Mouse (Mus musculus) adrenal gland, postnatal 0 days (tissue): Measurements from ENCODE around the gene H2-Eb2. TPM values are rescaled to one million over a fixed set of nuclear protein-coding genes. Genes with fewer than 3 reads are reported as not detected.

Experiments used
- polyA plus RNA-seq: library from polyadenylated mRNA; unstranded; fragments of >200 nt; fragmentation: Nextera tagmentation; extraction: Ambion mirVana; gene quantifications from 2 replicates; pipeline ENCODE4 v1.2.1, GENCODE M21; 2015

H2-Eb2 gene
- polyA plus RNA-seq: not detected in 2 replicates

GRCm38 (mm10) chr17:34325436-34325835 lies at the start of gene H2-Eb2:
TSS of gene H2-Eb2 (plus strand) at chr17:34325665.

GRCm38 (mm10) chr17:34287648-34288047 lies 37.8 kb upstream of the H2-Eb2 start, which contains the start of gene H2-Aa:
TSS of gene H2-Aa (minus strand) at chr17:34287823.

GRCm38 (mm10) chr17:34305380-34306030 lies 20.0 kb upstream of the H2-Eb2 start, which contains the start of gene H2-Eb1:
TSS of gene H2-Eb1 (plus strand) at chr17:34305867.

GRCm38 (mm10) chr17:34354539-34354938 lies 29.1 kb downstream of the H2-Eb2 start, which contains the start of gene Btnl2:
TSS of gene Btnl2 (plus strand) at chr17:34354822.

DNA sequence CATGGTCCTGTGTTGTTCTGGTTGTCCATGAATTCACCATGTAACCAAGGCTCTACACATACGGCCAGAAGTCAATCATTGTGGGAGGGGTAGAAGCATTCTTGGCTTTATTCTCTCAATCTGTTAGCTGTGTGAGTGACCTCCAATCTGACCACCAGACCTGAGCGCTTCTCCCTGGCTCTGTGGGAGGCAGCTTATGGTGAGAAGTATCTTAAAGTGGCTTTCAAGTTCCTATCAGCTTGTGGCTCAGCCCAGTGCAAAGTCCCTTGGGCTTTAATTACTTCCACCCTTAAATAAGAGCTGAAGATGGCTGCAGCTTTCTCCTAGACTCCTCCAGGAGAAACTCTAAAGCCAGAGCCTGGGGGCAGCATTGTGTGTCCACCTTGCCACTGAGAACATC lies 51.4 kb downstream of the H2-Eb2 start, which contains the start of gene Btnl1:
TSS of gene Btnl1 (plus strand) at position 286 of the 400 bp plus-strand sequence.

Other genes with a start within 250 kb of the H2-Eb2 start
- 0.25 TPM in 1 of 2 replicates, not detected in the other for gene H2-Oa, start 233.3 kb upstream of the H2-Eb2 start, polyA plus RNA-seq
- 10.2 and 13.7 TPM in 2 replicates for gene H2-DMa, start 206.1 kb upstream of the H2-Eb2 start, polyA plus RNA-seq
- gene Brd2, start 203.0 kb upstream of the H2-Eb2 start, polyA plus RNA-seq: 69.4 and 71.0 TPM in 2 replicates
- gene H2-DMb2, start 182.4 kb upstream of the H2-Eb2 start, polyA plus RNA-seq: 0.44 and 0.97 TPM in 2 replicates
- 1.9 and 2.3 TPM in 2 replicates for gene H2-DMb1, start 172.6 kb upstream of the H2-Eb2 start, polyA plus RNA-seq
- 8.0 and 13.6 TPM in 2 replicates for gene Tap1, start 138.1 kb upstream of the H2-Eb2 start, polyA plus RNA-seq
- 16.0 and 17.9 TPM in 2 replicates for gene Psmb9, start 137.9 kb upstream of the H2-Eb2 start, polyA plus RNA-seq
- gene Psmb8, start 127.9 kb upstream of the H2-Eb2 start, polyA plus RNA-seq: 43.3 and 45.2 TPM in 2 replicates
- gene Tap2, start 122.1 kb upstream of the H2-Eb2 start, polyA plus RNA-seq: 10.7 and 23.8 TPM in 2 replicates
- 0.16 and 0.21 TPM in 2 replicates for gene H2-Ob, start 86.8 kb upstream of the H2-Eb2 start, polyA plus RNA-seq
- gene H2-Ab1, start 68.0 kb upstream of the H2-Eb2 start, polyA plus RNA-seq: 8.1 and 12.1 TPM in 2 replicates
- gene H2-Aa, start 37.8 kb upstream of the H2-Eb2 start, polyA plus RNA-seq: 5.4 and 5.7 TPM in 2 replicates
- 4.8 and 6.7 TPM in 2 replicates for gene H2-Eb1, start 19.8 kb upstream of the H2-Eb2 start, polyA plus RNA-seq
- gene Btnl2, start 29.2 kb downstream of the H2-Eb2 start, polyA plus RNA-seq: 0.12 and 0.22 TPM in 2 replicates
- gene Btnl1, start 51.5 kb downstream of the H2-Eb2 start, polyA plus RNA-seq: not detected in 2 replicates
- 1.4 and 2.6 TPM in 2 replicates for gene BC051142, start 73.2 kb downstream of the H2-Eb2 start, polyA plus RNA-seq
- gene Btnl4, start 151.7 kb downstream of the H2-Eb2 start, polyA plus RNA-seq: not detected in 2 replicates
- not detected in 2 replicates for gene Btnl6, start 191.7 kb downstream of the H2-Eb2 start, polyA plus RNA-seq
- gene Notch4, start 238.6 kb downstream of the H2-Eb2 start, polyA plus RNA-seq: 3.0 and 5.0 TPM in 2 replicates